Mouse (Mus musculus): Measurements from ENCODE around the gene Edrf1. TPM values are rescaled to one million over a fixed set of nuclear protein-coding genes. Genes with fewer than 3 reads are reported as not detected.

Gene Edrf1
- polyA plus RNA-seq, 1 experiment = 17.7 TPM

DNA sequence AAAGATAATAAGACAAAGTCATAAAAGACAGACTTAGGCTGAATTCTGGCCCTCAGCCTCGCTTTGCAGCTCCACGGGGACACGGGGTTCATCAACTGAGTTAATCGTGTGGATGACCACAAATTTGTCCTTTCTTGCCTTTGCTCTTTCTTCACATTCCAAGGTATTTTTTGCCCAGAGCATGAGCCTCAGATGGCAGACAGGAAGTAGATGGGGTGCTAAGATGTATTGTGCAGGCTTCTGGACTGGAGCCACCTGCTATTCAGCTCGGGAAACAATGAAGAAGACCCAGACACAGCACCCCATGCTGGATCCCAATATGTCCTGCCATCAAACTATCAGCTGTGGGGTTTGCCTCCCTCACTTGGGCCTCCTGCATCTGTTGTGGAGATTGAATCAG, 30.0 kb upstream of the Edrf1 start:
- Histone ChIP-seq H3K36me3 (ENCODE audit: control insufficient read depth, insufficient read depth, low read length) (no peaks in the 10 kb centered on the region), H3K4me1 (replicated peaks; ENCODE audit: control insufficient read depth, insufficient read depth, low read length) (no peaks in the 10 kb centered on the region), H3K27me3 (ENCODE audit: control insufficient read depth, insufficient read depth, low read length) (no peaks in the 10 kb centered on the region), H3K4me3 (ENCODE audit: control insufficient read depth, insufficient read depth, low read length) (no peak overlapping the region), H3K27ac (ENCODE audit: control insufficient read depth, insufficient read depth, low read length) (no peak overlapping the region)
- no peak for DNase-seq
- no peak for TF ChIP-seq POLR2A (IDR thresholded peaks at IDR 0.05; ENCODE audit: control insufficient read depth, extremely low read depth, insufficient read depth, low read length, poor library complexity)
- no peak for TF ChIP-seq CTCF (IDR thresholded peaks at IDR 0.05; ENCODE audit: borderline replicate concordance, control insufficient read depth, extremely low read depth, insufficient read depth, low read length, poor library complexity)
- 73% methylated on average over 5 of the region's 5 CpGs for WGBS

- Histone ChIP-seq H3K36me3 (ENCODE audit: control insufficient read depth, insufficient read depth, low read length) (no peaks in the 10 kb centered on the region), H3K4me3 (ENCODE audit: control insufficient read depth, insufficient read depth, low read length) (no peak overlapping the region), H3K27me3 (ENCODE audit: control insufficient read depth, insufficient read depth, low read length) (no peaks in the 10 kb centered on the region), H3K4me1 (replicated peaks; ENCODE audit: control insufficient read depth, insufficient read depth, low read length) (no peaks in the 10 kb centered on the region), H3K27ac (ENCODE audit: control insufficient read depth, insufficient read depth, low read length) (no peak overlapping the region)
- DNase-seq = no peak
- WGBS = 83% methylated on average over 13 of the region's 13 CpGs
- TF ChIP-seq POLR2A (IDR thresholded peaks at IDR 0.05; ENCODE audit: control insufficient read depth, extremely low read depth, insufficient read depth, low read length, poor library complexity) (no peak), CTCF (IDR thresholded peaks at IDR 0.05; ENCODE audit: borderline replicate concordance, control insufficient read depth, extremely low read depth, insufficient read depth, low read length, poor library complexity) (no peak)
Observed at GRCm38 (mm10) chr7:133607883-133608575, 29.3 kb upstream of the Edrf1 start.

- no peaks in the 10 kb centered on the region for H3K27me3 ChIP-seq (ENCODE audit: control insufficient read depth, insufficient read depth, low read length)
- TF ChIP-seq CTCF (IDR thresholded peaks at IDR 0.05; ENCODE audit: borderline replicate concordance, control insufficient read depth, extremely low read depth, insufficient read depth, low read length, poor library complexity) (no peak), POLR2A (IDR thresholded peaks at IDR 0.05; ENCODE audit: control insufficient read depth, extremely low read depth, insufficient read depth, low read length, poor library complexity) (no peak)
- H3K27ac ChIP-seq (ENCODE audit: control insufficient read depth, insufficient read depth, low read length) = no peak overlapping the region
- H3K4me3 ChIP-seq (ENCODE audit: control insufficient read depth, insufficient read depth, low read length) = no peak overlapping the region
- WGBS = 85% methylated on average over 13 of the region's 13 CpGs
- H3K4me1 ChIP-seq (replicated peaks; ENCODE audit: control insufficient read depth, insufficient read depth, low read length) = no peaks in the 10 kb centered on the region
- DNase-seq = no peak
- no peaks in the 10 kb centered on the region for H3K36me3 ChIP-seq (ENCODE audit: control insufficient read depth, insufficient read depth, low read length)
Observed at GRCm38 (mm10) chr7:133608631-133609340, 28.6 kb upstream of the Edrf1 start.

DNA sequence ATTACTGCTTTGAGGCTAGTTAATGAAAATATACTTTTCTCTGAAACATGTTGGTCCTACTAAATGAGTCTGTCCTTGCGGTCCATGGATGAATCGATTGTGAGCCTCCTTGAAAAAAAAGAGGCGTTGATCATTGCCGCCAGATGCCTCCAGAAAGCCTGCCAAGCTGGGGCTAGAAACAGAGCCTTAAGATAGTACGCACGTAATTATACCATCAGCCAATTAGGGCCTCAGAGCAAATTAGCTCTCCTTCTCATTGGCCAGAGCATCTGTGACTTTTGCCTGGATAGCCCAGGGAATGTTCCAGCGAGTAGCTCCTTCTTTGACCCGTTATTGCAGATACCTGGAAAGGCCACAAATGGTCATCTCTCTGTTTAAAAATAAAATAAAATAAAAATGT, 27.8 kb upstream of the Edrf1 start:
- WGBS = 90% methylated on average over 8 of the region's 8 CpGs
- Histone ChIP-seq H3K36me3 (ENCODE audit: control insufficient read depth, insufficient read depth, low read length) (no peaks in the 10 kb centered on the region), H3K4me1 (replicated peaks; ENCODE audit: control insufficient read depth, insufficient read depth, low read length) (no peaks in the 10 kb centered on the region), H3K4me3 (ENCODE audit: control insufficient read depth, insufficient read depth, low read length) (no peak overlapping the region), H3K27ac (ENCODE audit: control insufficient read depth, insufficient read depth, low read length) (no peak overlapping the region), H3K27me3 (ENCODE audit: control insufficient read depth, insufficient read depth, low read length) (no peaks in the 10 kb centered on the region)
- no peak for TF ChIP-seq POLR2A (IDR thresholded peaks at IDR 0.05; ENCODE audit: control insufficient read depth, extremely low read depth, insufficient read depth, low read length, poor library complexity)
- TF ChIP-seq CTCF (IDR thresholded peaks at IDR 0.05; ENCODE audit: borderline replicate concordance, control insufficient read depth, extremely low read depth, insufficient read depth, low read length, poor library complexity) = no peak
- DNase-seq = no peak

- H3K27ac ChIP-seq (ENCODE audit: control insufficient read depth, insufficient read depth, low read length) = no peak overlapping the region
- H3K4me3 ChIP-seq (ENCODE audit: control insufficient read depth, insufficient read depth, low read length) = no peak overlapping the region
- no peaks in the 10 kb centered on the region for H3K36me3 ChIP-seq (ENCODE audit: control insufficient read depth, insufficient read depth, low read length)
- H3K4me1 ChIP-seq (replicated peaks; ENCODE audit: control insufficient read depth, insufficient read depth, low read length) = no peaks in the 10 kb centered on the region
- WGBS = 93% methylated on average over 2 of the region's 2 CpGs
- no peak for TF ChIP-seq CTCF (IDR thresholded peaks at IDR 0.05; ENCODE audit: borderline replicate concordance, control insufficient read depth, extremely low read depth, insufficient read depth, low read length, poor library complexity)
- no peak for TF ChIP-seq POLR2A (IDR thresholded peaks at IDR 0.05; ENCODE audit: control insufficient read depth, extremely low read depth, insufficient read depth, low read length, poor library complexity)
- no peak for DNase-seq
- no peaks in the 10 kb centered on the region for H3K27me3 ChIP-seq (ENCODE audit: control insufficient read depth, insufficient read depth, low read length)
Observed at GRCm38 (mm10) chr7:133612981-133613380, 24.4 kb upstream of the Edrf1 start.

- no peak overlapping the region for H3K4me3 ChIP-seq (ENCODE audit: control insufficient read depth, insufficient read depth, low read length)
- DNase-seq = no peak
- 31% methylated on average over 11 of the region's 11 CpGs for WGBS
- H3K27me3 ChIP-seq (ENCODE audit: control insufficient read depth, insufficient read depth, low read length) = no peaks in the 10 kb centered on the region
- no peaks in the 10 kb centered on the region for H3K36me3 ChIP-seq (ENCODE audit: control insufficient read depth, insufficient read depth, low read length)
- TF ChIP-seq POLR2A (IDR thresholded peaks at IDR 0.05; ENCODE audit: control insufficient read depth, extremely low read depth, insufficient read depth, low read length, poor library complexity) = no peak
- TF ChIP-seq CTCF (IDR thresholded peaks at IDR 0.05; ENCODE audit: borderline replicate concordance, control insufficient read depth, extremely low read depth, insufficient read depth, low read length, poor library complexity) = no peak
- H3K27ac ChIP-seq (ENCODE audit: control insufficient read depth, insufficient read depth, low read length) = no peak overlapping the region
- no peaks in the 10 kb centered on the region for H3K4me1 ChIP-seq (replicated peaks; ENCODE audit: control insufficient read depth, insufficient read depth, low read length)
Observed at GRCm38 (mm10) chr7:133620721-133621120, 16.6 kb upstream of the Edrf1 start.

All from thymus, adult 2 months (tissue).